Mouse (Mus musculus) lung, postnatal 25 days (tissue): Measurements from ENCODE around the gene Haao.

Experiments
- DNase-seq: peaks from one replicate; pipeline ENCODE4 v3.0.0; 2022; ENCODE audit warnings: low spot score

The Haao gene

DNA sequence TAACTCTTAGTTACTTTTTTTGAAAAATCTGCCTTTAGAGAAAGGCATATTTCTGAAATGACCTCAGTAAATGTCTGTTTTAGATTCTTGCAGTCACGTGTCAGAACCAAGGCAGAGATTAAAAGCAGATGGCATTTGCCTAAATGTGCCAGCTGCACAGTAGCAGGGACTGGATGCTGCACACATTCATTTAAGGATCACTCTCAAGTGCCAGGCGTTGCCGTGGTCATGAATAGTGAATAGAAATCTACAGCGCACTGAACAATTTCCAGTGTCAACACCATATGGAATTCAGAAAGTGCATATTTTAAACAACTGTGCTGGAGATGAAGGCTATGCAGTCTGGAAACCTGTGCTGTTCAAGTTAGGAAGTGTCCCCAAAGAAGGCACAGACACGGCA lies 65.0 kb downstream of the Haao start:
- no peak for DNase-seq
